Mouse (Mus musculus) bone marrow, adult 2 months (tissue): ENCODE results near the gene Shbg. TPM values are rescaled to one million over a fixed set of nuclear protein-coding genes. Genes with fewer than 3 reads are reported as not detected.
A peak's percentile ranks its signal among the peaks of the same experiment; 100 is the strongest.
"Not testable (repeated sequence)": the region's sequence is repeated elsewhere in the genome, so short reads cannot be mapped to it uniquely, and the experiment has no call there.

Experiments used
- H3K27ac ChIP-seq: fragments of 200-500 bp; 2 replicates; pipeline ENCODE4 v1.5.1; 2012; ENCODE audit warnings: low read depth, mild to moderate bottlenecking, control low read depth, inconsistent platforms, low read length; ENCODE audit not compliant: control insufficient read depth, poor library complexity, insufficient read depth
- H3K4me1 ChIP-seq: fragments of 200-500 bp; 2 replicates; pipeline ENCODE4 v1.6.1; 2011; ENCODE audit warnings: low read length; ENCODE audit not compliant: control insufficient read depth, insufficient read depth
- H3K4me3 ChIP-seq: fragments of 200-500 bp; replicated peaks from 2 replicates; pipeline ENCODE3; 2011; ENCODE audit warnings: mild to moderate bottlenecking, low read depth, low read length, control low read depth; ENCODE audit not compliant: control insufficient read depth
- CTCF ChIP-seq: fragments of 200-500 bp; IDR thresholded peaks from 2 replicates; pipeline ENCODE4 v1.5.1; 2011; ENCODE audit warnings: low read length, control low read depth; ENCODE audit not compliant: control insufficient read depth, insufficient read depth
- POLR2A ChIP-seq: fragments of 200-500 bp; IDR thresholded peaks from 2 replicates; pipeline ENCODE4 v1.6.1; 2011; ENCODE audit warnings: low read depth, mild to moderate bottlenecking, control low read depth, low read length, borderline replicate concordance; ENCODE audit not compliant: control insufficient read depth
- WGBS: fragments of 180-500 bp; shearing (Covaris S2); methylation state at CpG from one replicate; pipeline ENCODE4 v1.1.7; 2018; 5-methylcytosine and 5-hydroxymethylcytosine counted together
- polyA plus RNA-seq: library from polyadenylated mRNA; stranded (reverse); fragments of >200 nt; gene quantifications from 2 replicates; pipeline ENCODE4 v1.2.4, GENCODE M21; 2011; ENCODE audit warnings: low replicate concordance; ENCODE audit not compliant: missing spikeins, insufficient read depth, insufficient read length

The Shbg gene
- polyA plus RNA-seq, 1 experiment, result not detected

DNA sequence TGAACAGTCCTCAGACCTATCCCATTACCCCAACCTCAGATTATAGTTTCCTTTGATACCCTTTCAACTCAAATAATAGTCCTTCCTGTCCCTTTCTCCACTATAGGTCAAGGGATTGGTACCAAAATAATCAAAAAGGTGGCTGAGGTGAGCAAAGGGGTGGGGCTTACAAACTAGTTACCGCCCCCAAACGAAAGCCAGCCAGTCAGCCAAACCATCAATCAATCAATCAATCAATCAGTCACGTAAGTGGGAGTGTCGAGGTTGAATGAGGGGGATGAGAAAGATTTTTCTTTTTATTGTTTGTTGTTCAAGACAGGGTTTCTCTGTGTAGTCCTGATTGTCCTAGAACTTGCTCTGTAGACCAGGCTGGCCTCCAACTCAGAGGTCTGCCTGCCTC, 5.3 kb upstream of the Shbg start:
- WGBS, result 77% methylated on average over 4 of the region's 4 CpGs
- TF ChIP-seq POLR2A, result no peak
- no peak for TF ChIP-seq CTCF
- H3K4me1 ChIP-seq, result no peaks in the 10 kb centered on the region
- H3K4me3 ChIP-seq, result no peak overlapping the region
- H3K27ac ChIP-seq, result no peak overlapping the region

DNA sequence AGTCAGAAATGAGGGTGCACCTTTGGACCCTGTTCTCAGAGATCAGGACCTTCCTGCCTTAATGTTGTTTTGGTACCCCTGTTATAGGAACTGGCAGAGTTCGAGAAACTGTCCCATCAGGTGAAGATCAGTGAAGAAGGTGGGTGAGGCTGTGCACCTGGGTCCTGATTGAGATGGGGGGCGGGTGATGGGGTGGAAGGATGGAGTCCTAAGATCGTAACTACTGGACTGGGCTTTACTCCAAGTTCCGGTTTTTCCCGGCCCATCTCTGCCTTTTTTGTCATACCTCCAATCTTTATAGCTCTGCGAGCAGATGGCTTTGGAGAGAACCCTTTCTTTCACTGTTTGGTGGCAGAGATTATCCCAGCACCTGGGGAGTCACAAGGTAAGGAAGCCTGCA, 4.7 kb upstream of the Shbg start:
- TF ChIP-seq POLR2A, result no peak
- no peak for TF ChIP-seq CTCF
- Histone ChIP-seq H3K4me1 (no peaks in the 10 kb centered on the region), H3K27ac (no peak overlapping the region), H3K4me3 (no peak overlapping the region)
- WGBS, result 57% methylated on average over 6 of the region's 6 CpGs

DNA sequence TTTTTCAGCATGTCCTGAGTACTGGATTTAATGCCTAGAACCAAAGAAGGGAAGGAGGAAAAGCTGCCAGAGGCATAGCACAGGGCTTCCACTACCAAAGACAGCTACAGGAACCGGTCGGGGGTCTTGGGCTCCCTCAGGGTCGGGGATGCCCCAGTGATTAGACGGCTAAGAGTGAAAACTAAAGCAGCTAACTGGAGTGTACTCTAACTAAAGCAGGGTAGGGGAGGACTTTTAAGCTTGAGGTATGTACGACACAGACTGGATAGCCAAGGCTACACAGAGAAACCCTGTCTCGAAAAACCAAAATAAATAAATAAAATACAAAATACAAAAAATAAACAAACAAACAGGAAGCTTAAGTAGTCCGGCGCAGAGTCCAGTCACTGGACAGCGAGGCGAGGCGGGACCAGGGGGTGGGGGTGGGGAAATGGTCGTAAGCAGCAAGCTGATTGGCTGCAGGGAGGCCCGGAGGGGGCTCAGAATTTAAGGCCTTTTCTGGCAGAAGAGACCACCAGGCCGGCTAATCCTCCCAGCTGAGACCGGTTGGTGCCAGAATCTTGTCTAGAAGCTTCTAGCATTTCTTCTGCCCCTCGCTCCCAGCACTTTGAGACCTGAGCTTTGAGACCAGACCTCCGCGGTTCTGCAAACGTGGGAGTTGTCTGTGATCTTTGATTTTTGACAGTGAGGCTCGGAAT, 4.0 kb upstream of the Shbg start, which contains the start of gene Sat2:
Gene Sat2 (plus strand): TSS at position 454 of the 698 bp plus-strand sequence.
- Histone ChIP-seq H3K4me3 (peak within 1 kb of the TSS; percentile 24), H3K4me1 (no peaks in the 10 kb centered on the region), H3K27ac (no peak within 1 kb of the TSS)
- WGBS, result 12% methylated on average over 20 of the region's 20 CpGs
- no peak for TF ChIP-seq CTCF
- no peak for TF ChIP-seq POLR2A

DNA sequence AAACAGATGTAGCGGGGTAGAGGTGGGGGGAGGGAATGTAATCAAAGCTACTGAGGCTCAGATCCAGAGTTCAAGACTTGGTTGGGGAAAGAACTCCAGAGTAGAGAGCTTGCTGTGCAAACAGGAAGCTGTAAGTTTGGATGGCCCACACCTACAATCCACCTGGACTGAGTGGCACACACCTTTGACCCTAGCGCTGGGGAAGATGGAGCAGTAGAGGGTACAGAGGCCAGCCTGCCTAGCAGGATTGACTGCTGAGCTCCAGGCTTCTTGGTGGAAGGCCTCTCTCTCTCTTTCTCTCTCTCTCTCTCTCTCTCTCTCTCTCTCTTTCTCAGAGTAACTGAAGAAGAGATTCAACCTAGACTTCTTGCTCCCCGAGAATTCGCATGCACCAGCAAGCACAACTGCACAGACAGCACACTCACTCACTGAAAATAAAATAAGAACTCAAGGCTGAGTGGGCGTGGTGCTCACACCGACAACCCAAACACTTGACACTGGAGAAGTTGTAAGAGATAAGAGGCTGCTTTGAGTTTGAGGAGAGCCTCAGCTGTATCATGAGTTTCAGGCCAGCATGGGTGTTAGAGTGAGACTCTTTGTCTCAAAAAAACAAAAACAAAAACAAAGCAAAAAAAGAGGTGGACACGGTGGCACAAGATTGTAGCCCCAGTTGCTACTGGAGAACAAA, 2.8 kb upstream of the Shbg start:
- 63% methylated on average over 7 of the region's 7 CpGs for WGBS
- Histone ChIP-seq H3K27ac (no peak overlapping the region), H3K4me1 (no peaks in the 10 kb centered on the region), H3K4me3 (no peak overlapping the region)
- no peak for TF ChIP-seq POLR2A
- no peak for TF ChIP-seq CTCF

DNA sequence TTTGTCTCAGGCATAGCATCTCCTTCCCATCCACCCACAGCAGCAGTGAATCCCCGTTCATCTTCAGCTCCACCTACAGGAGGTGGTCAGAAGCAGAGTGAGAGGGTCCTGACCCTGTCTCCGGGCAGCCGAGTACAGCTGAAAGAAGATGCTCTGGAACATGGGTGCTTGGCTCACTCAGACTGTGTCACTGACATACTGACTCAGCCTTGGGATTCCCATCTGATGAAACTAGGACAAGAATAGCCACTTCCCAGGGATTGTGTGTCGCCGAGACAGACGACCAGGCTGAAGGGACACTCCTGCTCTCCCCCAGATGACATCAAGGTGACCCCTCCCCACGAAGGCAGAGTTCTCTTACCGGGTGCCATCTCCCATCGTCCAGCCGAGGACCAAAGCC, 924 bp downstream of the Shbg start:
- no peak overlapping the region for H3K27ac ChIP-seq
- H3K4me1 ChIP-seq, result peaks cover 2% of the 10 kb centered on the region; the same call in 1 of the 2 replicates
- TF ChIP-seq POLR2A (no peak), CTCF (no peak)

DNA sequence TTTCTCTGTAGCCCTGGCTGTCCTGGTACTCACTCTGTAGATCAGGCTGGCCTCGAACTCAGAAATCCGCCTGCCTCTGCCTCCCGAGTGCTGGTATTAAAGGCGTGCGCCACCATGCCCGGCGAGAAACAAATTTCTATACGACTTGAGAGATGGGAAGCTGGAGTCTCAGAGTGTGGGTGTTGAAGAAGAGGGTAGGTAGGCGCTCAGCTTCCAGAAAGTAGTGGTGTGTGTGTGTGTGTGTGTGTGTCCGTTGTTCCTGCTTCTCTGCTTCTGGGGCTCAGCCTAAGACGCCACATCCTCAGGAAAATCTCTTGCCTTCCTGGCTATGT, 3.5 kb downstream of the Shbg start:
- H3K27ac ChIP-seq, H3K4me3 ChIP-seq, H3K4me1 ChIP-seq: not testable (repeated sequence)
- WGBS, result 34% methylated on average over 11 of the region's 11 CpGs

More for the DNA sequence above, 924 bp downstream of the Shbg start:
- no peak overlapping the region for H3K4me3 ChIP-seq
- WGBS, result 58% methylated on average over 10 of the region's 10 CpGs

DNA sequence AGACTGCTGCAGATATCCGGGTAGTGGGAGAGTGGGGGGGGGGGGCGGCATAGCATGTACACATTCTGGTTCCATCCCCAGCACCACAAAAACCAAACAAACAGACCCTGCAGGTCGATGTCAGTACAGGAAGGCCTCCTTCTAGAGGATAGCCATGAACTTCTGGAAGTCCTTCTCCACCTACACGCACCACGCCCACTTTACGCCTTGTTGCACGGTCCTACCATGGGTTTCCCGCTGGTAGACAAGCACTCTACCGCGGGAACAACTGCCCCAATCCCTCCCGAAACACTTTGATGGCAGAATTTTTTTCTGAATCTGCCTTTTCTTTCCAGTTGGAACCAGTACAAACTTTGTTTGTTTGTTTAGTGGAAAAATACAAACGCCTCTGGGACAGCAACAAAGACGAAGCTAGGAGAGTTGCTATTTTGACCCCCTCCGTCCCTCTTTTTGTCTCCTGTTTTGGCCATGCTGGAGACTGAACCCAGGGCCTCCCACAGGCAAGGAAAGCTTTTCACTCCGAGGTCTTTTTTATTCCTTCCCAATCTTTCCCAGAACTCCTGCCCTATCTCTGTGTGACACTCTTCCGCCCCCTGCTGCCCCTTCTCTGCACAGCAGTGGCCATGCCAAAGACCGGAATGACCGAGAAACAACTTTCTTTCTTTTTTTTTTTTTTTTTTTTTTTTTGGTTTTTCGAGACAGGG, 4.0 kb downstream of the Shbg start:
- TF ChIP-seq CTCF (peak; percentile 84), POLR2A (no peak)
- Histone ChIP-seq H3K27ac (no peak overlapping the region), H3K4me1 (peaks cover 2% of the 10 kb centered on the region; the same call in 1 of the 2 replicates), H3K4me3 (peak overlapping the region; percentile 3)
- 6% methylated on average over 19 of the region's 19 CpGs for WGBS

DNA sequence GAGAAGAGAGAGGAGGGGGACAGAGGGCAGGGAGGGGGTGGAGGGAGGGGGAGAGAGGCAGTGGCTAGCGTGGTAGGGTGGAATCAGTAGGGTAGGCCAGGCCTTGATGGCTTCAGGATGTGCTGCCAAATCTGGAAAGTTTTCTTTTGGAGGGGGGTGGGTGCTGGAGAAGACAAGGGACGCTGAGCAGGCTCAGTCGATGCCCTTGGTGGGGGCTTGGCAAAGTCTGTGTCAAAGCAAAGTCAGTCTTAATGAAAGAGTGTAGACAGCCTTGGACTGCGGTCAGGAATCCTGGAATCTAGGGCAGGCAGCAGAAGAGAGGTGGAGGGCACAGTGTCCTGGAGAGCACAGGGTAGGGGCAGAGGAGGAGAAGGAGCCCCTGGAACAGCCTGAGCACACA, 6.8 kb downstream of the Shbg start:
- no peak for TF ChIP-seq POLR2A
- no peak for TF ChIP-seq CTCF
- WGBS, result 69% methylated on average over 4 of the region's 4 CpGs
- H3K27ac ChIP-seq, result no peak overlapping the region
- H3K4me3 ChIP-seq, result no peak overlapping the region
- H3K4me1 ChIP-seq, result peaks cover 2% of the 10 kb centered on the region; the same call in 1 of the 2 replicates

DNA sequence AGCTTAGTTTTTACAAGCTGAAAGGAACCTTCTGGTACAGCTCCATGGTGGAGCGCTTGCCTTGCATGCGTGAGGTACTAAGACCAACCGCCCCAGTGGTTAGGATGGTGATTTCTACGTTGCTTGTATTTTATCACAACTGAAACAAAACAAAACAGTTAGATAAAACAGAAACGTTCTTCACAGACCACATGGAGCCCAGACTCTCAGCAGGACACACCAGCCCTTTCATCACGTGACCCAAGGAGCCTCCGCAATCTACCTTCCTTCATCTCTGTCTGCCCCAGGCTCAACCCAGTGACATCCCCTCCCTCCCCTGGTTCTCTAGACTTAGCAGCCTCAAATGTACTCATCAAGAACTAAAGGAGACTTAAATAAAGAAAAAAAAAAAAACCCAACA, 8.3 kb downstream of the Shbg start:
- Histone ChIP-seq H3K4me3 (no peak overlapping the region), H3K27ac (no peak overlapping the region), H3K4me1 (peaks cover 2% of the 10 kb centered on the region; the same call in 1 of the 2 replicates)
- 53% methylated on average over 7 of the region's 7 CpGs for WGBS
- TF ChIP-seq POLR2A (no peak), CTCF (no peak)
